Mouse (Mus musculus): ENCODE measurements around the gene Klk6. TPM values are rescaled to one million over a fixed set of nuclear protein-coding genes. Genes with fewer than 3 reads are reported as not detected.

Gene Klk6
- not detected for polyA plus RNA-seq (2014; fragmentation: Illumina TruSeq; extraction: RNeasy Lipid Tissue Mini Kit (QIAGEN cat#74804); ENCODE audit: insufficient read depth, low read depth, low replicate concordance)

DNA sequence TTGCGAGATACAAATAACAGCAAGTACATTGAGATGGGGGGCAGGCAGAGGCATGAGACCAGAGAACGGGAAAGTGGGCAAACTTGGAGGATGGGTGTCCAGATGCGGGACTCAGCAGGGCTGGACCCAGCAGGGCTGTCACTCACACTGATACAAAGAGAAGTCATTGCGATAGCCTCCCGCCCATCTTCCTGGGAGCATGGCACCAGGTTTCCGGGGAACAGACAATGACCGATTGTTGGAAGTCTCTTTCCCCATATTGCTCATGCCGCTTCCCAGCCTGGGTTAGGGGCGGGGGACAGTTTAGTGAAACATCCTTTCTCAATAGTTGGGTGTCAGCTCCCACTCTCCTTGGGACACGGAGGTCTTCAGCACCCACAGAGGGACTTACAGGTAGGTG is at the start of gene Klk6:
Gene Klk6 (plus strand): TSS at position 301 of the 400 bp plus-strand sequence.

DNA sequence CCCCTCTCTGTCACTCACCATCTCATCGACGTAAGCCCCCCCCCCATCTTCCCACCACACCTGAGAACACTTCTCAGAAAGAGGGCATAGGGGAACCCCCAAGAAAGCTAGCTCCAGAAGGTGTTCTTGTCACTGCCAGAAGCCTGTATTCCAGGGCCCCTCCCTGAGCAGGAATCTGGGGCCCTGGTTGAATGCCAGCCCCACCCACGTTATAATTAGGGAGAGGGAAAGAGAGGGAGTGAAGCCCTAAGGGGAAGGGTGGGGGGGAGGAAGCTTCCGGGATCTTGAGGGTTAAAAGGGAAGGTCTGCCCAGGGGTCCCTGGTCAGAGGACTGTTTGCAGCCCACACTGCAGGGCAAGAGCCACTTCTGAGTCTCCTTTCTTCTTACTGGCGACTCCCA is 43.6 kb upstream of the Klk6 start, which contains the start of gene Klk10:
Gene Klk10 (plus strand): TSS at position 290 of the 400 bp plus-strand sequence.

DNA sequence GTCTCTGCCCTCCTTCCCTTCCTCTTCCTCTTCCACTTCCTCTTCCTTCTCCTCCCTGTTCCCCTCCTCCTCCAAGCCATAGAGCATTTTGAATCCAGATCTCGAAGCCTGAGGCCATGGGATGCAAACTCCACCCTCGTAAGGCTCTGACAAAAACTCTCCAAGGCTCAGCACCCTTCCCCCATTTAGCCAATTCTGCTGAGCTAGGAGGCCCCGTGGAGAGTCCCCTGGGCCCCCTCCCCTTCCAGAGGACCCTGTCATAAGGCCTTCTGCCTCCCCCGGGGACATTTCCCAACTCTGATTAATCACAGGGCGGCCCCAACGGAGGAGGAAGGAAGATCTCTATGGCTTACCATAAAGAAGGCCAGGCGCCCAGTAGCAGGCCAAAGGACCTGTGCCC is 32.7 kb upstream of the Klk6 start, which contains the start of gene Klk9:
Gene Klk9 (plus strand): TSS at position 301 of the 400 bp plus-strand sequence.

DNA sequence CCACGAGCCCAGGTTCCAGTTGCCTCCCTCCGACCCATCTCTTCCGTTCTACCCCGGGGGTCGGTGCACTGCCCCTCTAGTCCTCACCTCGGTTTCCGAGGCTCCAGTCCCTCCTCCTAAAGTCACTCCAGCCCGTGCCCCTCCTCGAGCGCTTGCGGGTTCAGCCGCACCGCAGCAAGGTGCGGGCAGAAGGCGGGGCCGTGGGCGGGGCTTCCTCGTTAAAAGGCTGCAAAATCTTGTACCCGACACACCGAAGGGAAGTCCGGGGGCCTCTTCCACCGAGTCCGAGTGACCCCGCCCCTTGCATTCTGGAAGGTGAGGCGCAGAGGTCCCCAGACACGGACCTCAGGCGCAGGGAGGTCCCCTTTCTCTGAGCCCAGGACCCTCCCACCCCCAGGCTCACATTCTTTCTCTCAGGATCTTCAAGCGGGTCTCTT is 26.9 kb upstream of the Klk6 start, which contains the start of gene Klk8:
Gene Klk8 (plus strand): TSS at position 245 of the 437 bp plus-strand sequence.

DNA sequence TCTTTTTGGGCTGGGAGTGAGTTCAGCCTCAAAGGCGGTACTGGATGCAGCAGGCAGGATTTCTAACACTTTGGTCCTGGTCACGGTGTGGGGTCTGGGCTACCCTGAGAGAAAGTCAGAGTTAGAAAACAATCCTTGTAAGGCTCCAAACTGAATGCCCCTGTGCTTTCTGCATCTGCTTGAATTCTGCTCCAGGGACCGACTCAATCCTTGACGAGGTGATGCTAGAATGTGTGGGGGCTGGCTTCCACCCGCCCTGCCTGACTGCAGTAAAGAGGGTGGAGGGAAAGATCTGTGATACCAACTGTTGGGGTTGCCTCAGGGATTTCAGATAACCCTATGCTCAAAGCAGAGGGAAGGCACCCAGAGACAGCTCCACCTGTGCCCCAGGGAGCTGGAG is 13.3 kb upstream of the Klk6 start, which contains the start of gene Klk7:
Gene Klk7 (plus strand): TSS at position 301 of the 400 bp plus-strand sequence.

DNA sequence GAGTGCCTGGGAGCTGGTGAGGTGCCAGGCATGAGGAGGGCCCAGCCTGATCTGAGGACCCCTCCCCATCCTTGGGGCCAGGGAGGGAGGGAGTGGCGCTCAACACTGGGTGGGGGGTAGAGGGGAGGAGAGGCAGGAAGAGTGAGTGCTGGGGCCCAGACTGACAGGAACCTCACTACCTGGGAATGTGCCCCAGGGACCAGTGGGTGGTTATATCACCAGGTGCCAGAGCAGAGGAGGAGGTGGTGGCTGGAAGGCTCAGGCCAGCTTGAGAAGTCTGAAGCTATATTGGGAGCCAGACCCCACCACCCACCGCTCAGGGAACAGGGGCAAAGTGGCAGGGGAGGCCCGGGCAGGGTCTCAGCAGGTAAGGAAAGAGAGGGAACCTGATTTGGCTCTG is 17.4 kb downstream of the Klk6 start, which contains the start of gene Klk5:
Gene Klk5 (plus strand): TSS at position 271 of the 400 bp plus-strand sequence.

DNA sequence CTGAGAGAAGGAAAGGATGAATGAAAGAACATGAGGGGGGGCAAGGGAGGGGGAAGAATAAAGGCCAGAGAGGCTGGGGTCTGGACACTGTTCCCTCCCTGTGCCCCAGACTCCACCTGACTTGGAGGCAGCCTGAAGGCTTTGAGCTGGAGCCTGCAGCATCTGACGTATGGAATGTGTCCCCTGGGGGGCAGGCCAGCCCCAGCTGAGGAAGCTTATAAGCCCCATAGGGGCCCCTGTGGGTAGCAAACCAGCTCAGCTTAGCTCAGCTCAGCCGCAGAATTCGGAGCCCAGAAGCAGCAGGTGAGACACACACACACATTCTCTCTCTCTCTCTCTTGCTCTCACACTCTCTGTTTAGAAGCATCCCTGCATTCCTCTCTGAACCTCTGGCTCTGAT is 56.6 kb downstream of the Klk6 start, which contains the start of gene Klk4:
Gene Klk4 (plus strand): TSS at position 249 of the 400 bp plus-strand sequence.

Other genes starting within 250 kb of the Klk6 start
- gene Zfp719, start 244.9 kb upstream of the Klk6 start, polyA plus RNA-seq (2014; fragmentation: Illumina TruSeq; extraction: RNeasy Lipid Tissue Mini Kit (QIAGEN cat#74804); ENCODE audit: insufficient read depth, low read depth, low replicate concordance), result 3.3 TPM
- not detected for gene Zfp819, start 217.3 kb upstream of the Klk6 start, polyA plus RNA-seq (2014; fragmentation: Illumina TruSeq; extraction: RNeasy Lipid Tissue Mini Kit (QIAGEN cat#74804); ENCODE audit: insufficient read depth, low read depth, low replicate concordance)
- gene Ceacam18, start 189.8 kb upstream of the Klk6 start, polyA plus RNA-seq (2014; fragmentation: Illumina TruSeq; extraction: RNeasy Lipid Tissue Mini Kit (QIAGEN cat#74804); ENCODE audit: insufficient read depth, low read depth, low replicate concordance), result not detected
- gene Siglece, start 164.3 kb upstream of the Klk6 start, polyA plus RNA-seq (2014; fragmentation: Illumina TruSeq; extraction: RNeasy Lipid Tissue Mini Kit (QIAGEN cat#74804); ENCODE audit: insufficient read depth, low read depth, low replicate concordance), result 5.0 TPM
- 6.5 TPM for gene Ctu1, start 152.5 kb upstream of the Klk6 start, polyA plus RNA-seq (2014; fragmentation: Illumina TruSeq; extraction: RNeasy Lipid Tissue Mini Kit (QIAGEN cat#74804); ENCODE audit: insufficient read depth, low read depth, low replicate concordance)
- gene Klk14, start 134.1 kb upstream of the Klk6 start, polyA plus RNA-seq (2014; fragmentation: Illumina TruSeq; extraction: RNeasy Lipid Tissue Mini Kit (QIAGEN cat#74804); ENCODE audit: insufficient read depth, low read depth, low replicate concordance), result 1.1 TPM
- 3.6 TPM for gene Klk13, start 111.9 kb upstream of the Klk6 start, polyA plus RNA-seq (2014; fragmentation: Illumina TruSeq; extraction: RNeasy Lipid Tissue Mini Kit (QIAGEN cat#74804); ENCODE audit: insufficient read depth, low read depth, low replicate concordance)
- not detected for gene Klk12, start 55.6 kb upstream of the Klk6 start, polyA plus RNA-seq (2014; fragmentation: Illumina TruSeq; extraction: RNeasy Lipid Tissue Mini Kit (QIAGEN cat#74804); ENCODE audit: insufficient read depth, low read depth, low replicate concordance)
- 1.8 TPM for gene Klk11, start 49.9 kb upstream of the Klk6 start, polyA plus RNA-seq (2014; fragmentation: Illumina TruSeq; extraction: RNeasy Lipid Tissue Mini Kit (QIAGEN cat#74804); ENCODE audit: insufficient read depth, low read depth, low replicate concordance)
- gene Klk10, start 43.5 kb upstream of the Klk6 start, polyA plus RNA-seq (2014; fragmentation: Illumina TruSeq; extraction: RNeasy Lipid Tissue Mini Kit (QIAGEN cat#74804); ENCODE audit: insufficient read depth, low read depth, low replicate concordance), result 0.92 TPM
- not detected for gene Klk9, start 32.6 kb upstream of the Klk6 start, polyA plus RNA-seq (2014; fragmentation: Illumina TruSeq; extraction: RNeasy Lipid Tissue Mini Kit (QIAGEN cat#74804); ENCODE audit: insufficient read depth, low read depth, low replicate concordance)
- 20.3 TPM for gene Klk8, start 26.9 kb upstream of the Klk6 start, polyA plus RNA-seq (2014; fragmentation: Illumina TruSeq; extraction: RNeasy Lipid Tissue Mini Kit (QIAGEN cat#74804); ENCODE audit: insufficient read depth, low read depth, low replicate concordance)
- gene Klk7, start 13.2 kb upstream of the Klk6 start, polyA plus RNA-seq (2014; fragmentation: Illumina TruSeq; extraction: RNeasy Lipid Tissue Mini Kit (QIAGEN cat#74804); ENCODE audit: insufficient read depth, low read depth, low replicate concordance), result not detected
- not detected for gene Klk5, start 17.5 kb downstream of the Klk6 start, polyA plus RNA-seq (2014; fragmentation: Illumina TruSeq; extraction: RNeasy Lipid Tissue Mini Kit (QIAGEN cat#74804); ENCODE audit: insufficient read depth, low read depth, low replicate concordance)
- gene Klk4, start 56.7 kb downstream of the Klk6 start, polyA plus RNA-seq (2014; fragmentation: Illumina TruSeq; extraction: RNeasy Lipid Tissue Mini Kit (QIAGEN cat#74804); ENCODE audit: insufficient read depth, low read depth, low replicate concordance), result not detected
- gene Klk15, start 109.2 kb downstream of the Klk6 start, polyA plus RNA-seq (2014; fragmentation: Illumina TruSeq; extraction: RNeasy Lipid Tissue Mini Kit (QIAGEN cat#74804); ENCODE audit: insufficient read depth, low read depth, low replicate concordance), result not detected
- gene Klk1b8, start 126.2 kb downstream of the Klk6 start, polyA plus RNA-seq (2014; fragmentation: Illumina TruSeq; extraction: RNeasy Lipid Tissue Mini Kit (QIAGEN cat#74804); ENCODE audit: insufficient read depth, low read depth, low replicate concordance), result not detected
- gene Klk1b1, start 142.3 kb downstream of the Klk6 start, polyA plus RNA-seq (2014; fragmentation: Illumina TruSeq; extraction: RNeasy Lipid Tissue Mini Kit (QIAGEN cat#74804); ENCODE audit: insufficient read depth, low read depth, low replicate concordance), result not detected
- not detected for gene Klk1b9, start 151.6 kb downstream of the Klk6 start, polyA plus RNA-seq (2014; fragmentation: Illumina TruSeq; extraction: RNeasy Lipid Tissue Mini Kit (QIAGEN cat#74804); ENCODE audit: insufficient read depth, low read depth, low replicate concordance)
- gene Klk1b11, start 171.4 kb downstream of the Klk6 start, polyA plus RNA-seq (2014; fragmentation: Illumina TruSeq; extraction: RNeasy Lipid Tissue Mini Kit (QIAGEN cat#74804); ENCODE audit: insufficient read depth, low read depth, low replicate concordance), result not detected
- gene Klk1b26, start 187.7 kb downstream of the Klk6 start, polyA plus RNA-seq (2014; fragmentation: Illumina TruSeq; extraction: RNeasy Lipid Tissue Mini Kit (QIAGEN cat#74804); ENCODE audit: insufficient read depth, low read depth, low replicate concordance), result not detected
- gene Klk1b27, start 227.8 kb downstream of the Klk6 start, polyA plus RNA-seq (2014; fragmentation: Illumina TruSeq; extraction: RNeasy Lipid Tissue Mini Kit (QIAGEN cat#74804); ENCODE audit: insufficient read depth, low read depth, low replicate concordance), result not detected